Mouse (Mus musculus) neural tube, embryonic 11.5 days (tissue): ENCODE data around the gene Klk1b27. TPM values are rescaled to one million over a fixed set of nuclear protein-coding genes. Genes with fewer than 3 reads are reported as not detected.
"Not testable (repeated sequence)": the region's sequence is repeated elsewhere in the genome, so short reads cannot be mapped to it uniquely, and the experiment has no call there.

ENCODE experiments used
- ATAC-seq: fragments of 200-750 bp; cut with Nextera tagmentation; 2 replicates; pipeline ENCODE4 v1.8.0; 2017; ENCODE audit warnings: moderate number of reproducible peaks, mild to moderate bottlenecking, moderate TSS enrichment, moderate library complexity; ENCODE audit not compliant: insufficient read depth, low FRiP score, low TSS enrichment
- DNase-seq: peaks from one replicate; pipeline ENCODE4 v3.0.0-alpha.2; 2015; ENCODE audit warnings: low spot score
- H3K27ac ChIP-seq: fragments of 300-500 bp; sonication (generic); 2 replicates; pipeline ENCODE4 v1.5.1; 2014; ENCODE audit warnings: low read depth, mild to moderate bottlenecking, low read length
- H3K27me3 ChIP-seq: fragments of 300-500 bp; sonication (generic); 2 replicates; pipeline ENCODE4 v1.6.1; 2014; ENCODE audit warnings: mild to moderate bottlenecking, low read length, mixed read lengths; ENCODE audit not compliant: control insufficient read depth, insufficient read depth
- H3K36me3 ChIP-seq: fragments of 300-500 bp; sonication (generic); 2 replicates; pipeline ENCODE4 v1.6.1; 2014; ENCODE audit warnings: mild to moderate bottlenecking, low read length, moderate library complexity, mixed read lengths; ENCODE audit not compliant: control insufficient read depth, insufficient read depth
- H3K4me1 ChIP-seq: fragments of 300-500 bp; sonication (generic); 2 replicates; pipeline ENCODE4 v1.6.1; 2014; ENCODE audit warnings: low read length, mixed read lengths; ENCODE audit not compliant: control insufficient read depth, insufficient read depth
- H3K4me2 ChIP-seq: fragments of 300-500 bp; sonication (generic); 2 replicates; pipeline ENCODE4 v1.6.1; 2014; ENCODE audit warnings: low read depth, mild to moderate bottlenecking, moderate library complexity
- H3K4me3 ChIP-seq: fragments of 300-500 bp; sonication (generic); 2 replicates; pipeline ENCODE4 v1.5.1; 2014; ENCODE audit warnings: low read depth, low read length
- H3K9ac ChIP-seq: fragments of 300-500 bp; sonication (generic); 2 replicates; pipeline ENCODE4 v1.6.1; 2014; ENCODE audit warnings: mild to moderate bottlenecking, low read length
- H3K9me3 ChIP-seq: fragments of 300-500 bp; sonication (generic); 2 replicates; pipeline ENCODE4 v1.6.1; 2016; ENCODE audit warnings: low read length; ENCODE audit not compliant: control insufficient read depth
- WGBS: fragments of 180-500 bp; shearing (Covaris S2); extraction: QIAGEN DNeasy Blood & Tissue Kit; methylation state at CpG from one replicate; pipeline ENCODE4 v1.1.7; 2014; 5-methylcytosine and 5-hydroxymethylcytosine counted together
- polyA plus RNA-seq: library from polyadenylated mRNA; unstranded; fragments of >200 nt; fragmentation: Nextera tagmentation; extraction: Ambion mirVana; gene quantifications from 2 replicates; pipeline ENCODE4 v1.2.1, GENCODE M21; 2014

Klk1b27 gene
- polyA plus RNA-seq: not detected in 2 replicates

- not testable (repeated sequence) for H3K4me1 ChIP-seq, ATAC-seq, H3K4me2 ChIP-seq, H3K9ac ChIP-seq, H3K9me3 ChIP-seq, DNase-seq, H3K4me3 ChIP-seq, H3K27me3 ChIP-seq, H3K36me3 ChIP-seq, H3K27ac ChIP-seq
- WGBS: 62% methylated on average over 3 of the region's 3 CpGs
These were observed at the start of gene Klk1b27 for GRCm38 (mm10) chr7:44051990-44052389. Gene Klk1b27, plus strand, starts transcription at chr7:44052290.

- H3K4me3 ChIP-seq: no peak overlapping the region
- ATAC-seq (no peak), DNase-seq (no peak)
- H3K4me1 ChIP-seq: no peaks in the 10 kb centered on the region
- H3K4me2 ChIP-seq: no peak overlapping the region
- no peaks in the 10 kb centered on the region for H3K27me3 ChIP-seq
- H3K9me3 ChIP-seq: no peaks in the 10 kb centered on the region
- H3K27ac ChIP-seq: no peak overlapping the region
- no peaks in the 10 kb centered on the region for H3K36me3 ChIP-seq
- no peak overlapping the region for H3K9ac ChIP-seq
These were observed 47.2 kb upstream of the Klk1b27 start for GRCm38 (mm10) chr7:44004847-44005246.

GRCm38 (mm10) chr7:44011868-44012267, 40.2 kb upstream of the Klk1b27 start, which contains the start of gene Klk1b26:
Gene Klk1b26, plus strand, starts transcription at chr7:44012168.
- H3K27me3 ChIP-seq, H3K36me3 ChIP-seq, DNase-seq, H3K4me2 ChIP-seq, ATAC-seq, H3K4me1 ChIP-seq, H3K9ac ChIP-seq, H3K9me3 ChIP-seq, H3K27ac ChIP-seq, H3K4me3 ChIP-seq: not testable (repeated sequence)

- H3K4me2 ChIP-seq, H3K36me3 ChIP-seq, H3K4me3 ChIP-seq, H3K9ac ChIP-seq, H3K27me3 ChIP-seq, DNase-seq, H3K4me1 ChIP-seq, H3K9me3 ChIP-seq, H3K27ac ChIP-seq, ATAC-seq: not testable (repeated sequence)
- WGBS: 84% methylated on average over 6 of the region's 6 CpGs
These were observed 37.4 kb upstream of the Klk1b27 start for GRCm38 (mm10) chr7:44014666-44015065.

GRCm38 (mm10) chr7:44015071-44015470, 37.0 kb upstream of the Klk1b27 start:
- Histone ChIP-seq H3K27me3 (no peaks in the 10 kb centered on the region), H3K4me1 (no peaks in the 10 kb centered on the region), H3K9me3 (no peaks in the 10 kb centered on the region), H3K27ac (no peak overlapping the region), H3K36me3 (no peaks in the 10 kb centered on the region), H3K9ac (no peak overlapping the region), H3K4me3 (no peak overlapping the region), H3K4me2 (no peak overlapping the region)
- whole genome bisulfite sequencing: 83% methylated on average over 5 of the region's 5 CpGs
- DNase-seq (no peak), ATAC-seq (no peak)

- H3K27me3 ChIP-seq: no peaks in the 10 kb centered on the region
- H3K36me3 ChIP-seq: no peaks in the 10 kb centered on the region
- no peak overlapping the region for H3K4me3 ChIP-seq
- 80% methylated on average over 2 of the region's 2 CpGs for WGBS
- no peak overlapping the region for H3K27ac ChIP-seq
- H3K9ac ChIP-seq: no peak overlapping the region
- H3K4me2 ChIP-seq: no peak overlapping the region
- no peaks in the 10 kb centered on the region for H3K9me3 ChIP-seq
- DNase-seq (no peak), ATAC-seq (no peak)
- H3K4me1 ChIP-seq: no peaks in the 10 kb centered on the region
These were observed 20.0 kb downstream of the Klk1b27 start for GRCm38 (mm10) chr7:44072117-44072516.

- no peak overlapping the region for H3K4me3 ChIP-seq
- no peak overlapping the region for H3K4me2 ChIP-seq
- no peaks in the 10 kb centered on the region for H3K4me1 ChIP-seq
- no peaks in the 10 kb centered on the region for H3K36me3 ChIP-seq
- no peak overlapping the region for H3K9ac ChIP-seq
- H3K27me3 ChIP-seq: no peaks in the 10 kb centered on the region
- H3K9me3 ChIP-seq: no peaks in the 10 kb centered on the region
- DNase-seq (no peak), ATAC-seq (no peak)
- 86% methylated on average over 1 of the region's 1 CpGs for WGBS
- no peak overlapping the region for H3K27ac ChIP-seq
These were observed 25.6 kb downstream of the Klk1b27 start for GRCm38 (mm10) chr7:44077703-44078102.

- H3K9me3 ChIP-seq: no peaks in the 10 kb centered on the region
- no peak overlapping the region for H3K27ac ChIP-seq
- no peak overlapping the region for H3K4me2 ChIP-seq
- H3K27me3 ChIP-seq: no peaks in the 10 kb centered on the region
- no peak overlapping the region for H3K4me3 ChIP-seq
- H3K9ac ChIP-seq: no peak overlapping the region
- DNase-seq (no peak), ATAC-seq (no peak)
- no peaks in the 10 kb centered on the region for H3K4me1 ChIP-seq
- H3K36me3 ChIP-seq: no peaks in the 10 kb centered on the region
- 89% methylated on average over 1 of the region's 1 CpGs for WGBS
These were observed 44.0 kb downstream of the Klk1b27 start for GRCm38 (mm10) chr7:44096111-44096510.

GRCm38 (mm10) chr7:44102028-44102427, 49.9 kb downstream of the Klk1b27 start, which contains the start of gene Klk1b21:
Gene Klk1b21, plus strand, starts transcription at chr7:44102328.
- not testable (repeated sequence) for H3K4me2 ChIP-seq, H3K9ac ChIP-seq, H3K36me3 ChIP-seq, H3K4me3 ChIP-seq, H3K4me1 ChIP-seq, H3K9me3 ChIP-seq, H3K27ac ChIP-seq, DNase-seq, H3K27me3 ChIP-seq, ATAC-seq
- 90% methylated on average over 3 of the region's 3 CpGs for WGBS
